Mouse (Mus musculus): Measurements from ENCODE around the gene Ppp1r12b. TPM values are rescaled to one million over a fixed set of nuclear protein-coding genes. Genes with fewer than 3 reads are reported as not detected.

Gene Ppp1r12b
- polyA plus RNA-seq, 1 experiment from 2014 or later, result 12.2 TPM

- 80% methylated on average over 4 of the region's 4 CpGs for WGBS
- H3K9me3 ChIP-seq, result no peaks in the 10 kb centered on the region
- H3K4me3 ChIP-seq (replicated peaks), result no peak overlapping the region
- no peak overlapping the region for H3K9ac ChIP-seq
- no peaks in the 10 kb centered on the region; the same call in 1 of the 2 replicates for H3K4me1 ChIP-seq
- H3K27ac ChIP-seq, result no peak overlapping the region
- H3K36me3 ChIP-seq (replicated peaks), result no peaks in the 10 kb centered on the region
- H3K27me3 ChIP-seq, result no peaks in the 10 kb centered on the region
- no peak for ATAC-seq (ENCODE audit: low FRiP score)
- no peak overlapping the region for H3K4me2 ChIP-seq
Observed at GRCm38 (mm10) chr1:134783958-134784357, 171.8 kb downstream of the Ppp1r12b start.

- no peak for ATAC-seq (ENCODE audit: low FRiP score)
- Histone ChIP-seq H3K4me2 (no peak overlapping the region), H3K9ac (no peak overlapping the region), H3K4me1 (peaks cover 5% of the 10 kb centered on the region; the same call in 1 of the 2 replicates), H3K4me3 (replicated peaks) (no peak overlapping the region), H3K27ac (no peak overlapping the region), H3K9me3 (no peaks in the 10 kb centered on the region), H3K36me3 (replicated peaks) (no peaks in the 10 kb centered on the region), H3K27me3 (no peaks in the 10 kb centered on the region)
- 86% methylated on average over 5 of the region's 5 CpGs for WGBS
Observed at GRCm38 (mm10) chr1:134782797-134783196, 172.9 kb downstream of the Ppp1r12b start.

GRCm38 (mm10) chr1:134777936-134778548 lies 177.7 kb downstream of the Ppp1r12b start:
- H3K9ac ChIP-seq, result no peak overlapping the region
- WGBS, result 36% methylated on average over 13 of the region's 13 CpGs
- H3K9me3 ChIP-seq, result no peaks in the 10 kb centered on the region
- no peaks in the 10 kb centered on the region for H3K27me3 ChIP-seq
- 0 out of 2 replicates have a peak, but pooled peaks cover 6% of the 10 kb centered on the region for H3K36me3 ChIP-seq (replicated peaks)
- peaks cover 15% of the 10 kb centered on the region; the same call in 1 of the 2 replicates for H3K4me1 ChIP-seq
- H3K4me2 ChIP-seq, result no peak overlapping the region
- no peak overlapping the region for H3K27ac ChIP-seq
- no peak for ATAC-seq (ENCODE audit: low FRiP score)
- no peak overlapping the region for H3K4me3 ChIP-seq (replicated peaks)

- Histone ChIP-seq H3K36me3 (replicated peaks) (0 out of 2 replicates have a peak, but pooled peaks cover 6% of the 10 kb centered on the region), H3K27ac (no peak overlapping the region), H3K4me2 (no peak overlapping the region), H3K27me3 (no peaks in the 10 kb centered on the region), H3K4me3 (replicated peaks) (no peak overlapping the region), H3K4me1 (peaks cover 15% of the 10 kb centered on the region; the same call in 1 of the 2 replicates), H3K9ac (no peak overlapping the region), H3K9me3 (no peaks in the 10 kb centered on the region)
- ATAC-seq (ENCODE audit: low FRiP score), result no peak
- 85% methylated on average over 9 of the region's 12 CpGs for WGBS
Observed at GRCm38 (mm10) chr1:134777201-134777885, 178.4 kb downstream of the Ppp1r12b start.

DNA sequence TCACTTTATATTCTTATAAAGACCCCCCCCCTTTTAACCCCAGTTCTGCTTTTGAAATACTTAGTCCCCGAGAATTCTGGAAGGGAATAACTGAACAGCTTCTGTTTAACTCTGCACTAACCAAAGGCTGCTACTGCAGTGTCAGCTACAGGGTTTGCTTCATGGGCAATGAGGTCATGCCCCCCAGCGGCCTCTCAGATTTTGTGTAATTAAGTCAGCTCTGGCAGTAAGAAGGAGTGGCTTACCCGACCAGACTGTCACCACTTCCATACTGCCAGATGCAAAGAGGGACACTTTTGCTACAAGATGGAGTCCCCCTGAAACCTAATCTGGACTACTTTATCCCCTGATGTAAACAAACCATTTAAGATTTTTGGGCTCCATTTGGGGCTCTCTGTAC lies 180.1 kb downstream of the Ppp1r12b start:
- Histone ChIP-seq H3K9me3 (no peaks in the 10 kb centered on the region), H3K27me3 (no peaks in the 10 kb centered on the region), H3K36me3 (replicated peaks) (0 out of 2 replicates have a peak, but pooled peaks cover 6% of the 10 kb centered on the region), H3K27ac (no peak overlapping the region), H3K4me1 (peaks cover 15% of the 10 kb centered on the region; the same call in 1 of the 2 replicates), H3K9ac (no peak overlapping the region), H3K4me2 (no peak overlapping the region), H3K4me3 (replicated peaks) (no peak overlapping the region)
- ATAC-seq (ENCODE audit: low FRiP score), result no peak
- WGBS, result 49% methylated on average over 3 of the region's 3 CpGs

DNA sequence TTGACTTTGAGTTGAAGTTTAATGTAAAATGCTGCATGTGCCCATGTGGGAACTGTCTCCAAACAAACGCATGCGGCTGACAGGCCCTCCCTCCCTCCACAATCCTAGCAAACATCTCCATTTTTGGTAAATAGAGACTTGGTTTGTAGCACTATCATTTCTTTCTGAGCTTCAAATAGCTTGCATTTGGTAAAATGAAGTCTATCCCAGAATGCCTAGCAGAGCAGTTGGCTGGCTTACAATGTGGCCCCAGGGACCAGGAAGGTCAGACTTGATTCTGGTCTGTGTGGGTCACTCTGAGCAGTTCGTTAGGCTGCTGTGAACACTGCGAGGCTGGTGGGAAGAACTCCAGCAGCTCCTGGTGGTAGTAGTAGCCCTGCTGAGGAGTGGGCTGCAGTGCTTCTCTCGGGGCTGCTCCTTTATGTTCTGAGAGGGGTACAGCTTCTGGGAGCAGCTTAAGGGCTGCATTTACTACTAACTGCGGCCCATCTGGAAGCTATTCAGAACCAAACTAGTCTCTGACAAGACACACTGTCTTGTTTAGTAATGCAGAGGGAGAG lies 180.9 kb downstream of the Ppp1r12b start:
- no peak overlapping the region for H3K4me3 ChIP-seq (replicated peaks)
- no peak overlapping the region for H3K27ac ChIP-seq
- 59% methylated on average over 6 of the region's 6 CpGs for WGBS
- no peaks in the 10 kb centered on the region for H3K27me3 ChIP-seq
- H3K4me2 ChIP-seq, result no peak overlapping the region
- H3K36me3 ChIP-seq (replicated peaks), result 0 out of 2 replicates have a peak, but pooled peaks cover 6% of the 10 kb centered on the region
- peaks cover 15% of the 10 kb centered on the region; the same call in 1 of the 2 replicates for H3K4me1 ChIP-seq
- ATAC-seq (ENCODE audit: low FRiP score), result no peak
- no peak overlapping the region for H3K9ac ChIP-seq
- no peaks in the 10 kb centered on the region for H3K9me3 ChIP-seq

DNA sequence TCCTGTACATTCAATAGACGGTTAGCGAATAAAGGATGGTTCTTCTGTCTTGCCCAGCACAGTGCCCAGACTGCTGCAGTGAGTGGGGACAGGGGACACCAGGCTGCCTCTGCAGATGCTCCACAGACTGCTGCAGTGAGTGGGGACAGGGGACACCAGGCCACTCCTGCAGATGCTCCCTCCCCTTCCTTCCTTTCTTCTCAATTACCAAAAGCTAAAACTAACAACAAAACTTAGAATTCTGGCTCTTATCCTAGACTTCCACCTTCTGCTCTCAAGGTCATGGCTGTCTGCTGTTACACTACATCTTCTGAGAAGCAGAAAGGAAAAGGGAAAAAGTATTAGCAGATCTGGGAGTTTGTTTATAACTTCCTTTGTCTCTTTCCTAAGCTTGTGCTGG lies 181.5 kb downstream of the Ppp1r12b start:
- no peaks in the 10 kb centered on the region for H3K27me3 ChIP-seq
- H3K4me2 ChIP-seq, result no peak overlapping the region
- no peak overlapping the region for H3K4me3 ChIP-seq (replicated peaks)
- no peak overlapping the region for H3K27ac ChIP-seq
- peaks cover 15% of the 10 kb centered on the region; the same call in 1 of the 2 replicates for H3K4me1 ChIP-seq
- no peaks in the 10 kb centered on the region for H3K9me3 ChIP-seq
- H3K36me3 ChIP-seq (replicated peaks), result 0 out of 2 replicates have a peak, but pooled peaks cover 6% of the 10 kb centered on the region
- 76% methylated on average over 2 of the region's 2 CpGs for WGBS
- H3K9ac ChIP-seq, result no peak overlapping the region
- ATAC-seq (ENCODE audit: low FRiP score), result no peak

- 50% methylated on average over 12 of the region's 12 CpGs for WGBS
- Histone ChIP-seq H3K27me3 (no peaks in the 10 kb centered on the region), H3K9me3 (no peaks in the 10 kb centered on the region)
Observed at GRCm38 (mm10) chr1:134773256-134773655, 182.5 kb downstream of the Ppp1r12b start.

GRCm38 (mm10) chr1:134772821-134773220 lies 182.9 kb downstream of the Ppp1r12b start:
- 86% methylated on average over 3 of the region's 3 CpGs for WGBS
- ATAC-seq (ENCODE audit: low FRiP score), result no peak
- Histone ChIP-seq H3K27ac (no peak overlapping the region), H3K9ac (no peak overlapping the region), H3K4me1 (peaks cover 10% of the 10 kb centered on the region; the same call in 1 of the 2 replicates), H3K4me3 (replicated peaks) (no peak overlapping the region), H3K36me3 (replicated peaks) (peaks cover 15% of the 10 kb centered on the region; the same call in 1 of the 2 replicates), H3K4me2 (no peak overlapping the region), H3K9me3 (no peaks in the 10 kb centered on the region), H3K27me3 (no peaks in the 10 kb centered on the region)

More at GRCm38 (mm10) chr1:134773256-134773655, 182.5 kb downstream of the Ppp1r12b start:
- peaks cover 12% of the 10 kb centered on the region; the same call in 1 of the 2 replicates for H3K36me3 ChIP-seq (replicated peaks)
- no peak for ATAC-seq (ENCODE audit: low FRiP score)
- no peak overlapping the region for H3K9ac ChIP-seq
- no peak overlapping the region for H3K4me2 ChIP-seq
- H3K4me1 ChIP-seq, result peaks cover 15% of the 10 kb centered on the region; the same call in 1 of the 2 replicates
- no peak overlapping the region for H3K4me3 ChIP-seq (replicated peaks)
- H3K27ac ChIP-seq, result no peak overlapping the region

GRCm38 (mm10) chr1:134771999-134772398 lies 183.7 kb downstream of the Ppp1r12b start:
- no peak for ATAC-seq (ENCODE audit: low FRiP score)
- WGBS, result 91% methylated on average over 7 of the region's 7 CpGs
- Histone ChIP-seq H3K27ac (no peak overlapping the region), H3K4me3 (replicated peaks) (no peak overlapping the region), H3K4me2 (no peak overlapping the region), H3K27me3 (no peaks in the 10 kb centered on the region), H3K9ac (no peak overlapping the region), H3K9me3 (no peaks in the 10 kb centered on the region), H3K4me1 (peaks cover 8% of the 10 kb centered on the region; the same call in 1 of the 2 replicates), H3K36me3 (replicated peaks) (peaks cover 15% of the 10 kb centered on the region)

DNA sequence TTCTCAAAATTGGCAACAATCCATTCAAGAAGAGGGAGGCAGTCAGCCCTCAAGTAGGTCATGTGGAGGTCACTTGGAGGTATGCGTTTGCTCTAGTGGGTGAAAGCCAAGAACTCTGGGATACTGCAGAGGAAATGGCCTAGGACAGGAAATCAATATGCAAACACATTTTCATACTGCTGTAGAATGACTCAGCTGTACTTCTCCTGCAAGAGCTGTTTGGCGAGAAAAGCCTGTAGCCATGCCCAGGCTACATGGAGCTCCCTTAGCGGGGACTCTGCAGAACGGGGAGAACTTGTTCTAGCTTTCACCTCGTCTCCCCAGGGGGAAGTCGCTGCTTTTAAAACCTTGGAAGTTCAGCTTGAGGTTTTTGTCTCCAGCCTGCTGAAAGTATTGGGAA lies 184.4 kb downstream of the Ppp1r12b start:
- no peaks in the 10 kb centered on the region for H3K27me3 ChIP-seq
- ATAC-seq (ENCODE audit: low FRiP score), result no peak
- H3K27ac ChIP-seq, result no peak overlapping the region
- 87% methylated on average over 6 of the region's 6 CpGs for WGBS
- H3K4me1 ChIP-seq, result peaks cover 8% of the 10 kb centered on the region; the same call in 1 of the 2 replicates
- no peak overlapping the region for H3K4me3 ChIP-seq (replicated peaks)
- H3K9me3 ChIP-seq, result no peaks in the 10 kb centered on the region
- no peak overlapping the region for H3K9ac ChIP-seq
- no peak overlapping the region for H3K4me2 ChIP-seq
- H3K36me3 ChIP-seq (replicated peaks), result peaks cover 15% of the 10 kb centered on the region

DNA sequence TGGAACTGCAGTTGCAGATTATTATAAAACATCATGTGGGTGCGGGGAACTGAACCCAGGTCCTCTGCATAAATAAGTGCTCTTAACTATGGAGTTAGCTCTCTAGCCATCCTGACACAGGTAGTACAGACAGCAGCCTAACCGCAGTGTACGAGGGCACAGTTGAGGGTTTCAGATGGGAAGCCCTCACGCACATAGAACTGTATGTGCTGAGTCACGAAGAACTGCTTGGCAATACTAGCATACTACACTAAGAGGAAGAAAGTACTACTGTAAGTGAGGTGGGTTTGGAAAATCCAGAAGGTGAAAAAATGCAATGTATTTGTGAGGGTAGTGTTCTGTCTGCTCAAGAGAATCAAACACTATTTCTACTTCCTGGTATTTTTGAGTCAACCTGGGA lies 185.4 kb downstream of the Ppp1r12b start:
- Histone ChIP-seq H3K36me3 (replicated peaks) (peaks cover 9% of the 10 kb centered on the region), H3K4me1 (peaks cover 9% of the 10 kb centered on the region), H3K4me3 (replicated peaks) (no peak overlapping the region), H3K27ac (no peak overlapping the region), H3K9me3 (no peaks in the 10 kb centered on the region), H3K4me2 (no peak overlapping the region), H3K27me3 (no peaks in the 10 kb centered on the region), H3K9ac (no peak overlapping the region)
- WGBS, result 94% methylated on average over 5 of the region's 5 CpGs
- no peak for ATAC-seq (ENCODE audit: low FRiP score)
